Mouse (Mus musculus) layer of hippocampus, adult 8-10 months (tissue): ENCODE measurements at regions not wholly inside any gene's neighbourhood (a gene's known extent, or its start where the extent isn't known, plus 50 kb on each side); places are given as distances from the start of the nearest gene placed in this dataset.
"Not testable (repeated sequence)": the region's sequence is repeated elsewhere in the genome, so short reads cannot be mapped to it uniquely, and the experiment has no call there.

Experiments used
- DNase-seq, 2 experiments: peaks; one replicate each; pipeline ENCODE4 v3.0.0; 2022; ENCODE audit warnings: low spot score in 2 of 2

- DNase-seq, result no peak
These were observed 75.8 kb upstream of the Hao2 start for GRCm38 (mm10) chr3:98968811-98969210.

DNA sequence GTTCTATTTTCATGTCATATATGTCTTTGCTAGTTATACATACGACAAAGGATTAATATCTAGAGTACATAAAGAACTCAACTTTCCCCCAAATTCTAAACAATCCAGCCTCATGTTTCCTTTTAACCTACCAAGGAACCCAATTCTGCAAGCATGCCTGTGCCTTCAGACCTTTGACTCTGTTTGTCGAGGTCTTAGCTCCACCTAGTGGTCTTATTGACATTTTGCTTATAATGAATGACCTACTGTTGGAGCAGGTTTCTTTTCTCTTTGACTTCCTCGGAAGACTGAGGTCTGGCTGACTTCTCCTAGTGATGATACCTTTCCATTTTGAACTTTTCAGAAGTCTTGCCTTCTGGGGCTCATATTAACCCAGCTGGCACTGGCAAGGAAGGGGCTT, 82.7 kb upstream of the Hao2 start:
- no peak for DNase-seq

DNA sequence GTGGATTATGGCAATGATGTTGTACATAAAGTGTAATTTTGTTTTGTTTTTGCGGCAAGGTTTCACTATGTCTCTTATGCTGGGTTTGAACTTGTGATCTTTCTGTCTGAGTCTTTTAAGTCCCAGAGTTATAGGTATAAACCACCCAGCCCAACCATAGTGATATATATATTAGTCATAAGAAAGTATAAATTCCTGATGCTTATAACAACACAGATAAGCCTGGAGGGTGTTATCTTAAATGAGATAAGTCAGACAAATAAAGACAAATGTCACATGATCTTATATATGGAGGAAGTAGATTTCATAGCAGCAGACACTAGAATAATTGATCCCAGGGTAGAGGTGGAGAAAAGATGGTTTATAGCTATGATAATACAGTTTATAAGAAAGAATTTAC, 89.7 kb upstream of the Hao2 start:
- DNase-seq, result no peak

DNA sequence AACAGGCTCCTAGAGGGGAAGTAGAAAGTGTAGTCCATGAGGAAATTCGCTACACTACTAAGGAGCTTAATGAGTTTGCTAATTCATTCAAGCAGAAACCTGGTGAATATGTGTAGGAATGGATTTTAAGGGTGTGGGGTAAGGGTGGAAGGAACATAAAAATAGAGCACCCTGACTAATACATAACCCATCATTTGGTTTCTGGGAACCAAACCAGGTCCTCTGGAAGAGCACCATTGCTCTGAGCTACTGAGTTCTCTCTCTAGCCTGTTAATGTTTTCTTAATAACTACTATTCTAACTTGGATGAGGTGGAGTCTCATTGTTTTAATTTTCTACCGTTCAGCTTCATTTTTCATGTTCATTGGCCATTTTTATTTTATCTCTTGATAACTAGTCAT, 94.2 kb upstream of the Hao2 start:
- DNase-seq, result not testable (repeated sequence)

DNA sequence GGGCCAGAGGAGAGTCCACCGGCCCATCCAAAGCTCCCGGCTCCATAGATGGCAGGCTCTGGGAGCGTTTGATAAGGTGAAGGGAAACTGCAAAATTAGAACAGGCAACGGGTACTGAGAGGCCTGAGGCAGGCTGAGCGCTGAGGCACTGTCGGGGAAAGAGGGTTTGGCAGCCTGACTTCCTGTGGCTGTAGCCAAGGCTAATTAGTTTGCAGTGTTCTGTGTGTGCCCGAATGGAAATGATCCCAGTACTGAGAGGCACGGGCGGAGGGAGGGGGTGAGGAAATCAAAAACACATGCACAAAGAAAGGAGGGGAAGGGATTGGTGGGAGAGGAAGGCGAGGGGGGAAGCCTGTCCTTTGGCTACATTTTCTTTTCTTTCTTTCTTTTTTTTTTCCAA, 97.8 kb upstream of the Hao2 start:
- peak; percentile 18 to 19 for DNase-seq

GRCm38 (mm10) chr3:98991276-98991675, 98.2 kb upstream of the Hao2 start:
- no peak for DNase-seq

DNA sequence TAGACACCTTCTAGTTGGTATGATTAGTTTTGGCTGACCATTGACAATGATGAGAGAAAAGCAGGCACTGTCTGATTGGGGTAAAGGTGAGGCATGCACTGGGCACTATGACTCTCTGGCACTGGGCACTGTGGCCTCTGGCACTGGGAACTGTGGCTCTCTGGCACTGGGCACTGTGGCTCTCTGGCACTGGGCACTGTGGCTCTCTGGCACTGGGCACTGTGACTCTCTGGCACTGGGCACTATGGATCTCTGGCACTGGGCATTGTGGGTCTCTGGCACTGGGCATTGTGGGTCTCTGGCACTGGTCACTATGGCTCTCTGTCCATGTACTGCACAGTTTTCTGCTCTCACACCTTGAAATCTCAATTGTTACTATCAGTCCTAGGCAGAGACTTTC, 101.0 kb upstream of the Hao2 start:
- DNase-seq, result peak in 1 of 2 experiments; percentile 7

- no peak for DNase-seq
These were observed 110.2 kb upstream of the Wars2 start for GRCm38 (mm10) chr3:99030636-99031035.

- DNase-seq, result no peak
These were observed 94.7 kb upstream of the Wars2 start for GRCm38 (mm10) chr3:99046190-99046589.

DNA sequence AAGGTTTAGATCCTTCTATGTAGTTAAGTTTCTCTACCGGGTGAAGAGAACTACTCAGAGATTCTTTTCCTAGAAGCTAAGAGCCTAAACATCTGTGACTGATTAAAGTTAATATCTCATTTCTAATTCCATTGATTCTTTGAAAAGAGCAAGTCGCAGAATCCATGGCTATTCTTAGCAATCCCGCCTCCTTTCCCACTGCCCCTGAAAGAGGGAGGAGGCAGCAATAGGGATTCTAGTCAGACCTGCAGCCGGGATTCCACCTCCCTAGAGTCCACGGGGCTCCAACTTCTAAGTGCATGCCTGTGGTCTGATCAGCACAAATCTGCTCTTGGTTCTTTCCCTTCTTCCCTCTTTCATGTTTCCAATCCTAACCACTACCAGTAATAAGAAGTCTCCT, 93.7 kb upstream of the Wars2 start:
- no peak for DNase-seq

GRCm38 (mm10) chr3:99049305-99049704, 91.6 kb upstream of the Wars2 start:
- no peak for DNase-seq

DNA sequence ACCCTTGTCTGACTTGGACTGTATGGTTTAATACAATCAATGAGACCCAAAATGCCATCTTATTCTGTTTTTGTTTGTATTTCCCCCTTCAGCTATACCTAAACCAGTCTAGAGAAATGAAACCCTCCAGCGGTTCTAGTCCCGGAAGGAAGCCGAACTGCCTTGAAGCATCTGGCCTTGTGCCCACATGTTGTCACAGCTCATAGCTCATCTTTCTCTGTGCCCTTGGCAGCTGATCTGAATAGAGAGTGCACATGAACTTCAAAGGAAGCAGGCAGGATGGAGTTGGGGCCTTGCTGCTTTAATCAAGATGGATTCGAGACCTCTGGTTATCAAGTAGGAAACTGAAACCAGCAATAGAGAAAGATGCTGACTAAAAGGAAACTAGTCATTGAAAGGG, 88.7 kb upstream of the Wars2 start:
- DNase-seq, result no peak

- no peak for DNase-seq
These were observed 73.7 kb upstream of the Wars2 start for GRCm38 (mm10) chr3:99067168-99067567.
